Mouse (Mus musculus): Measurements from ENCODE around the gene Rnf187. TPM values are rescaled to one million over a fixed set of nuclear protein-coding genes. Genes with fewer than 3 reads are reported as not detected.
A peak's percentile ranks its signal among the peaks of the same experiment; 100 is the strongest.

The Rnf187 gene
- total and polyA plus RNA-seq, 3 experiments: 185 to 195 (median 188) TPM

DNA sequence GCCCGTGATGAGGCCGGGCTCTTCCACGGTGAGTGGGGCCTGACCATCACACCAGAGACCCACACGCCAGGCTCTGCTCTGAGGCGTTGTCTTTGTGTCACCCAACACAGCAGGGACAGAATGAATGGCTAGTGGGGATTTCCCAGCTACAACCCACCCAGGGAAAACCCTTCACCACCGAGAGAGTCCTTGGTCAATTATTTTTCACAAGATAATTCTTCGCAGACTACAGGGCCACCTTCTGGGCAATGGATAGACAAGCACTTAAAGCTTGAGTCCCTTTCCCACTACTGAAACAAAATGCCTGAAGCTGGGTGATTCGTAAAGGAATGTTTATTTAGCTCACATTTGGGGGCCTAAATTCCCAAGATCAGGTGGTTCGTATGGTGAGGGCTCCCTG, 16.3 kb downstream of the Rnf187 start:
- Histone ChIP-seq H3K27me3 (replicated peaks) (peaks cover 49% of the 10 kb centered on the region), H3K27ac (ENCODE audit: insufficient read depth, low read depth) (no peak overlapping the region), H3K4me3 (replicated peaks in 1 of 3; ENCODE audit: low read depth in 2 of 3, low read length in 2 of 3, poor library complexity in 1 of 3) (no peak overlapping the region), H3K4me2 (ENCODE audit: insufficient read depth, low read depth, poor library complexity, severe bottlenecking) (peak overlapping the region; percentile 25; the same call in 1 of the 2 replicates), H3K79me2 (replicated peaks; ENCODE audit: control insufficient read depth, extremely low read depth, insufficient read depth, poor library complexity, severe bottlenecking) (no peaks in the 10 kb centered on the region), H3K4me1 (ENCODE audit: control insufficient read depth in 1 of 2, insufficient read depth in 2 of 2) (peaks cover 6 to 17% of the 10 kb centered on the region in 2 experiments), H3K9me3 (replicated peaks; ENCODE audit: low read length) (no peaks in the 10 kb centered on the region), H3K9ac (ENCODE audit: insufficient read depth, low read depth) (no peak overlapping the region), H3K36me3 (replicated peaks in 1 of 2; ENCODE audit: control insufficient read depth in 1 of 2, insufficient read depth in 1 of 2, low read length in 1 of 2) (no peaks in the 10 kb centered on the region)
- peak; percentile 58 for DNase-seq (ENCODE audit: extremely low read depth)
- dilution Hi-C loops (cut with MboI; ENCODE audit: extremely low pct_ligation_motif_present, extremely low pct_unique_long_range_greater_than_20kb, low sequenced_read_pairs): no loop called here
- in situ Hi-C loops (cut with MboI; ENCODE audit: low pct_ligation_motif_present, low pct_unique_long_range_greater_than_20kb, low sequenced_read_pairs): loop anchor here (5.0 kb wide), 1 partner anchor 35 kb away; no protein-coding TSS in a partner anchor
- TF ChIP-seq ETS1 (conservative IDR thresholded peaks at IDR 0.05; ENCODE audit: low read depth, low read length) (no peak), NRF1 (IDR thresholded peaks at IDR 0.05; ENCODE audit: low read depth, low read length) (no peak), UBTF (IDR thresholded peaks at IDR 0.05; ENCODE audit: low read depth, low read length) (no peak), NELFE (IDR thresholded peaks at IDR 0.05; ENCODE audit: low read depth, low read length) (no peak), ELF1 (IDR thresholded peaks at IDR 0.05; ENCODE audit: low read depth, low read length) (0 out of 2 replicates have a peak, but pooled peaks have one; percentile 2), HCFC1 (IDR thresholded peaks at IDR 0.05; ENCODE audit: low read depth, low read length) (no peak), CHD2 (IDR thresholded peaks at IDR 0.05; ENCODE audit: low read length) (no peak), CTCF (conservative IDR thresholded peaks at IDR 0.05 in 1 of 2, IDR thresholded peaks at IDR 0.05 in 1 of 2; ENCODE audit: low read depth in 2 of 2, low read length in 2 of 2) (peak in 1 of 2 experiments; percentile 73; a peak in 2 of 4 replicates), MAFK (IDR thresholded peaks at IDR 0.05; ENCODE audit: insufficient replicate concordance, low read length) (no peak), RAD21 (IDR thresholded peaks at IDR 0.05; ENCODE audit: low read depth, low read length) (peak; percentile 77), MXI1 (IDR thresholded peaks at IDR 0.05; ENCODE audit: low read depth, low read length) (no peak), ZNF384 (IDR thresholded peaks at IDR 0.05; ENCODE audit: low read depth, low read length) (no peak), USF2 (conservative IDR thresholded peaks at IDR 0.05; ENCODE audit: low read depth, low read length) (no peak), IRF4 (IDR thresholded peaks at IDR 0.05; ENCODE audit: low read depth, low read length) (peak; percentile 55; the same call in 1 of the 2 replicates), E2F4 (IDR thresholded peaks at IDR 0.05; ENCODE audit: insufficient replicate concordance, low read depth, low read length) (no peak), ZKSCAN1 (IDR thresholded peaks at IDR 0.05; ENCODE audit: borderline replicate concordance, low read depth, low read length) (no peak), MAZ (IDR thresholded peaks at IDR 0.05; ENCODE audit: low read depth, low read length) (no peak), TBP (conservative IDR thresholded peaks at IDR 0.05; ENCODE audit: low read depth, low read length) (no peak), SMC3 (IDR thresholded peaks at IDR 0.05; ENCODE audit: low read depth, low read length) (peak; percentile 47; the same call in 1 of the 2 replicates), POLR2AphosphoS2 (IDR thresholded peaks at IDR 0.05; ENCODE audit: low read depth, low read length) (no peak), ZC3H11A (IDR thresholded peaks at IDR 0.05; ENCODE audit: low read depth, low read length) (no peak), JUND (conservative IDR thresholded peaks at IDR 0.05; ENCODE audit: low read depth, low read length) (no peak), GABPA (IDR thresholded peaks at IDR 0.05; ENCODE audit: insufficient replicate concordance, low read depth, low read length) (no peak), PAX5 (IDR thresholded peaks at IDR 0.05; ENCODE audit: low read length) (no peak), MYC (IDR thresholded peaks at IDR 0.05; ENCODE audit: low read depth, low read length) (no peak), MEF2A (IDR thresholded peaks at IDR 0.05; ENCODE audit: borderline replicate concordance, low read depth, low read length) (peak; percentile 13; the same call in 1 of the 2 replicates), CHD1 (IDR thresholded peaks at IDR 0.05; ENCODE audit: low read depth, low read length) (no peak), SIN3A (IDR thresholded peaks at IDR 0.05; ENCODE audit: low read length) (no peak), KAT2A (IDR thresholded peaks at IDR 0.05; ENCODE audit: insufficient replicate concordance, low read length) (no peak)
